Mouse (Mus musculus): ENCODE measurements around the gene Usp43. TPM values are rescaled to one million over a fixed set of nuclear protein-coding genes. Genes with fewer than 3 reads are reported as not detected.

The Usp43 gene
- polyA plus RNA-seq, 1 experiment, result 0.36 TPM

- Histone ChIP-seq H3K4me1 (replicated peaks; ENCODE audit: control insufficient read depth, insufficient read depth, low read length) (peaks cover 2% of the 10 kb centered on the region; the same call in 1 of the 2 replicates), H3K36me3 (ENCODE audit: control insufficient read depth, insufficient read depth, low read length) (no peaks in the 10 kb centered on the region), H3K4me3 (ENCODE audit: control insufficient read depth, insufficient read depth, low read length) (no peak overlapping the region), H3K27ac (ENCODE audit: control insufficient read depth, insufficient read depth, low read length) (no peak overlapping the region), H3K27me3 (ENCODE audit: control insufficient read depth, insufficient read depth, low read length) (no peaks in the 10 kb centered on the region)
- no peak for DNase-seq
- no peak for TF ChIP-seq POLR2A (IDR thresholded peaks at IDR 0.05; ENCODE audit: control insufficient read depth, extremely low read depth, insufficient read depth, low read length, poor library complexity)
- no peak for TF ChIP-seq CTCF (IDR thresholded peaks at IDR 0.05; ENCODE audit: borderline replicate concordance, control insufficient read depth, extremely low read depth, insufficient read depth, low read length, poor library complexity)
- 88% methylated on average over 6 of the region's 6 CpGs for WGBS
Measured at GRCm38 (mm10) chr11:67954413-67954812, 32.5 kb upstream of the Usp43 start.

DNA sequence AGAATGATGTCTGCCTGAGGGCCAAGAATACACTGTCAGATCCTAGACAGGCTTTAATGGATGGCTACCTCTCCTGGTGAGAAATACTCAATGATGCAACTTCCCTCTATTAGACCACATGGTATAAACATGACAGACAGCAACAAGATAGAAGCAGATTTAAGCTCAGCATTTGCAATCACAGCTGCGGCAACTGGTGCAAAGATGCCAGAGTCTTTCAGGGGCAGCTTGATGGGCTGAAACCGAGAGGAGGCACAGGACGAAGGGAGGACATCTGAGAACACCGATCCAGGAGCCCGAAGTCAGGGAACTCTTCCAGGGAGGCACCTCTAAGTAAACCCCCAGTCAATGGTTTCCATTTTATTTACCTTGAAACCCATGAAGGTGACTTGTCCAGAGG lies 31.7 kb upstream of the Usp43 start:
- Histone ChIP-seq H3K27me3 (ENCODE audit: control insufficient read depth, insufficient read depth, low read length) (no peaks in the 10 kb centered on the region), H3K27ac (ENCODE audit: control insufficient read depth, insufficient read depth, low read length) (no peak overlapping the region), H3K4me3 (ENCODE audit: control insufficient read depth, insufficient read depth, low read length) (no peak overlapping the region), H3K4me1 (replicated peaks; ENCODE audit: control insufficient read depth, insufficient read depth, low read length) (peaks cover 3% of the 10 kb centered on the region; the same call in 1 of the 2 replicates), H3K36me3 (ENCODE audit: control insufficient read depth, insufficient read depth, low read length) (no peaks in the 10 kb centered on the region)
- 88% methylated on average over 5 of the region's 5 CpGs for WGBS
- no peak for DNase-seq
- no peak for TF ChIP-seq POLR2A (IDR thresholded peaks at IDR 0.05; ENCODE audit: control insufficient read depth, extremely low read depth, insufficient read depth, low read length, poor library complexity)
- no peak for TF ChIP-seq CTCF (IDR thresholded peaks at IDR 0.05; ENCODE audit: borderline replicate concordance, control insufficient read depth, extremely low read depth, insufficient read depth, low read length, poor library complexity)

DNA sequence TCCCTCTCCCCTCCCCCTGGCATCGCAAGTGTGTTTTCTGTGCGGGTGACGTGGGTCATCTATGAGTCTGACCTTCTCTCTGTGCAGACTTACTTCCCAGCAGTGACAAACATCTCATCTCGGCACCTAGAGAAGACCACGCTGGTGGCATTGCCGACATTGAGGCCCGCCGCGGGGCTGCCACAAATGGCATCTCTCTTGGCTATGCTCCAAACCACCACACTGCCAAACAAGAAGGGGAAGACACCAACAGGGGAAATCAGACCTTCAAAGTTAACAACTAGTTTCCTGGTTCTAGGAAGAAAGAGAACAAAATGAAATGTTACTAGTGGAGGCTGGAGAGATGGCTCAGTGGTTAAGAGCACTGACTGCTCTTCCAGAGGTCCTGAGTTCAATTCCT lies 27.5 kb upstream of the Usp43 start:
- 6% methylated on average over 9 of the region's 9 CpGs for WGBS

DNA sequence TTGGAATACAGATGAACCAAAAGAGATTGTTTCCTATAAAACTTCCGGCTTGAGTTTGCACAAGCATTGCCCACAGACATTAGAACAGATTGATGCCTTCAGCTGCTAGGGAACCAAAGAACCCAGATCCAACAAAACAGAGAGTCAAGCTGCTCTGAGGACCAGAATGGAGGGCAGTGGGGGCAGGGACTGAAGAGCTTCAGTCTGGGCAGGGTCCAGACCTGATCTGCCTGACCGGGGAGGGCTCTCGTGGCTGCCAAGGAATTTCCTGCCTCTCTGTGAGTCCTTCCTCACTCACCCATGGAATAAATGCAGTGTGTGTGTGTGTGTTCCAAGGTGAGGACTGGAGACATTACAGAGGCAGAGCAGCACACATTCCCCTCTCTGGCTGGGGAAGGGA lies 26.3 kb upstream of the Usp43 start:
- no peak for DNase-seq
- Histone ChIP-seq H3K4me3 (ENCODE audit: control insufficient read depth, insufficient read depth, low read length) (no peak overlapping the region), H3K36me3 (ENCODE audit: control insufficient read depth, insufficient read depth, low read length) (no peaks in the 10 kb centered on the region), H3K4me1 (replicated peaks; ENCODE audit: control insufficient read depth, insufficient read depth, low read length) (peaks cover 3% of the 10 kb centered on the region; the same call in 1 of the 2 replicates), H3K27me3 (ENCODE audit: control insufficient read depth, insufficient read depth, low read length) (no peaks in the 10 kb centered on the region; the same call in 1 of the 2 replicates), H3K27ac (ENCODE audit: control insufficient read depth, insufficient read depth, low read length) (no peak overlapping the region)
- 44% methylated on average over 3 of the region's 3 CpGs for WGBS
- no peak for TF ChIP-seq CTCF (IDR thresholded peaks at IDR 0.05; ENCODE audit: borderline replicate concordance, control insufficient read depth, extremely low read depth, insufficient read depth, low read length, poor library complexity)
- TF ChIP-seq POLR2A (IDR thresholded peaks at IDR 0.05; ENCODE audit: control insufficient read depth, extremely low read depth, insufficient read depth, low read length, poor library complexity), result no peak

More for the DNA sequence above, 27.5 kb upstream of the Usp43 start:
- DNase-seq, result no peak
- no peak overlapping the region for H3K4me3 ChIP-seq (ENCODE audit: control insufficient read depth, insufficient read depth, low read length)
- TF ChIP-seq CTCF (IDR thresholded peaks at IDR 0.05; ENCODE audit: borderline replicate concordance, control insufficient read depth, extremely low read depth, insufficient read depth, low read length, poor library complexity) (no peak), POLR2A (IDR thresholded peaks at IDR 0.05; ENCODE audit: control insufficient read depth, extremely low read depth, insufficient read depth, low read length, poor library complexity) (no peak)
- no peak overlapping the region for H3K27ac ChIP-seq (ENCODE audit: control insufficient read depth, insufficient read depth, low read length)
- H3K36me3 ChIP-seq (ENCODE audit: control insufficient read depth, insufficient read depth, low read length), result no peaks in the 10 kb centered on the region
- peaks cover 3% of the 10 kb centered on the region; the same call in 1 of the 2 replicates for H3K4me1 ChIP-seq (replicated peaks; ENCODE audit: control insufficient read depth, insufficient read depth, low read length)
- H3K27me3 ChIP-seq (ENCODE audit: control insufficient read depth, insufficient read depth, low read length), result no peaks in the 10 kb centered on the region; the same call in 1 of the 2 replicates

- H3K36me3 ChIP-seq (ENCODE audit: control insufficient read depth, insufficient read depth, low read length), result no peaks in the 10 kb centered on the region
Measured at GRCm38 (mm10) chr11:67932156-67932555, 10.2 kb upstream of the Usp43 start.

DNA sequence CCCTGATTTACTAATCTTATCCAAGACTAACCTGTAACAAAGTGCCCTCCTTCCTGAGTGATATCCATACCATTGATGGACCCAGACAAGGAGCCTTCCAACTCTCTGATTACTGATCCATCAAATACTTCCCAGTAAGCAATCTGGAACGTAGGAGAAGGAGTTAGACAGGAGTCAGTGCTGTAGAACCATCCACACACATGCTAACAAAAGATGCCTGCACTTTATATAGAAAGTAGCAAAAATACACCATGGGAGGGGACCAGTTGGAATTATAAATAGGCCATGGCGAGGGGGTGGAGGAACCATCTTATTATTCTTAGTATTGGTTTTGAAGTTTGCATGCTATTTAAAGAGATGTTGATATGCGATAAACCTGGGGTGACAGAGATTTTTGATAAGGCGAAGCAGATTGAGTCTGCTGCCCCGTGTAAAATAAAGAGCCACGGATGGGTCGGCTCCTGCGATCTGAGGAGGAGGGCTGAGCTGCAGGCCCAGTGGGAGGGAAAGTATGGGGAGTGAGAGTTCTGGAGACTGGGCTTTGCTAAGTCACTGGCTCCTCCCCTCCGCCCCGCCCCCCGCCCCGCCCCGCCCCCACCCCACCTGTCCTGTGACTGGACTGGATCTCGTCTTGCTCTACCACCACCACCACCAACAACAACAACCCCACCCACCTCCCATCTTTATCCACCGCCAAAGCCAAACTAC lies 4.5 kb upstream of the Usp43 start:
- Histone ChIP-seq H3K27ac (ENCODE audit: control insufficient read depth, insufficient read depth, low read length) (no peak overlapping the region), H3K36me3 (ENCODE audit: control insufficient read depth, insufficient read depth, low read length) (no peaks in the 10 kb centered on the region), H3K4me3 (ENCODE audit: control insufficient read depth, insufficient read depth, low read length) (no peak overlapping the region), H3K27me3 (ENCODE audit: control insufficient read depth, insufficient read depth, low read length) (peaks cover 7% of the 10 kb centered on the region; the same call in 1 of the 2 replicates), H3K4me1 (replicated peaks; ENCODE audit: control insufficient read depth, insufficient read depth, low read length) (peaks cover 11% of the 10 kb centered on the region)
- 33% methylated on average over 15 of the region's 15 CpGs for WGBS
- no peak for DNase-seq
- TF ChIP-seq CTCF (IDR thresholded peaks at IDR 0.05; ENCODE audit: borderline replicate concordance, control insufficient read depth, extremely low read depth, insufficient read depth, low read length, poor library complexity), result no peak
- no peak for TF ChIP-seq POLR2A (IDR thresholded peaks at IDR 0.05; ENCODE audit: control insufficient read depth, extremely low read depth, insufficient read depth, low read length, poor library complexity)

More at GRCm38 (mm10) chr11:67932156-67932555, 10.2 kb upstream of the Usp43 start:
- Histone ChIP-seq H3K4me1 (replicated peaks; ENCODE audit: control insufficient read depth, insufficient read depth, low read length) (no peaks in the 10 kb centered on the region), H3K4me3 (ENCODE audit: control insufficient read depth, insufficient read depth, low read length) (no peak overlapping the region), H3K27me3 (ENCODE audit: control insufficient read depth, insufficient read depth, low read length) (no peaks in the 10 kb centered on the region), H3K27ac (ENCODE audit: control insufficient read depth, insufficient read depth, low read length) (no peak overlapping the region)
- 92% methylated on average over 3 of the region's 3 CpGs for WGBS
- TF ChIP-seq CTCF (IDR thresholded peaks at IDR 0.05; ENCODE audit: borderline replicate concordance, control insufficient read depth, extremely low read depth, insufficient read depth, low read length, poor library complexity) (no peak), POLR2A (IDR thresholded peaks at IDR 0.05; ENCODE audit: control insufficient read depth, extremely low read depth, insufficient read depth, low read length, poor library complexity) (no peak)
- DNase-seq, result no peak
